Mouse (Mus musculus) lung, postnatal 0 days (tissue): ENCODE data around the gene Gm10273. TPM values are rescaled to one million over a fixed set of nuclear protein-coding genes. Genes with fewer than 3 reads are reported as not detected.
A peak's percentile ranks its signal among the peaks of the same experiment; 100 is the strongest.

ENCODE experiments used
- ATAC-seq: fragments of 200-750 bp; cut with Nextera tagmentation; 2 replicates; pipeline ENCODE4 v1.8.0; 2017; ENCODE audit warnings: moderate library complexity
- DNase-seq: peaks from one replicate; pipeline ENCODE4 v3.0.0-alpha.2; 2016; ENCODE audit warnings: low spot score
- H3K27ac ChIP-seq: fragments of 300-500 bp; sonication (generic); 2 replicates; pipeline ENCODE4 v1.5.1; 2014; ENCODE audit warnings: antibody characterized with exemption, mild to moderate bottlenecking, low read length, mixed read lengths
- H3K27me3 ChIP-seq: fragments of 300-500 bp; sonication (generic); replicated peaks from 2 replicates; pipeline ENCODE4 v1.6.1; 2014; ENCODE audit warnings: low read length, mixed read lengths; ENCODE audit not compliant: insufficient read depth
- H3K36me3 ChIP-seq: fragments of 300-500 bp; sonication (generic); 2 replicates; pipeline ENCODE4 v1.6.1; 2014; ENCODE audit warnings: low read length, mixed read lengths; ENCODE audit not compliant: insufficient read depth
- H3K4me1 ChIP-seq: fragments of 300-500 bp; sonication (generic); 2 replicates; pipeline ENCODE4 v1.6.1; 2014; ENCODE audit warnings: antibody characterized with exemption, low read depth, low read length, mixed read lengths; ENCODE audit not compliant: insufficient read depth
- H3K4me2 ChIP-seq: fragments of 300-500 bp; sonication (generic); replicated peaks from 2 replicates; pipeline ENCODE4 v1.6.1; 2014; ENCODE audit warnings: low read depth, mild to moderate bottlenecking, low read length, moderate library complexity, mixed read lengths
- H3K4me3 ChIP-seq: fragments of 300-500 bp; sonication (generic); 2 replicates; pipeline ENCODE4 v1.5.1; 2014; ENCODE audit warnings: low read depth, low read length
- H3K9ac ChIP-seq: fragments of 300-500 bp; sonication (generic); replicated peaks from 2 replicates; pipeline ENCODE4 v1.6.1; 2014; ENCODE audit warnings: low read depth, mild to moderate bottlenecking
- H3K9me3 ChIP-seq: fragments of 300-500 bp; sonication (generic); 2 replicates; pipeline ENCODE4 v1.6.1; 2016; ENCODE audit warnings: low read length, mixed read lengths
- CTCF ChIP-seq: IDR thresholded peaks from 2 replicates; pipeline ENCODE4 v1.5.1; 2016; ENCODE audit warnings: antibody characterized with exemption, mild to moderate bottlenecking
- EP300 ChIP-seq: IDR thresholded peaks from 2 replicates; pipeline ENCODE4 v1.6.1; 2016; ENCODE audit warnings: antibody characterized with exemption, mild to moderate bottlenecking, control low read depth
- WGBS: fragments of 180-500 bp; shearing (Covaris S2); extraction: QIAGEN DNeasy Blood & Tissue Kit; methylation state at CpG from one replicate; pipeline ENCODE4 v1.1.7; 2014; 5-methylcytosine and 5-hydroxymethylcytosine counted together
- polyA plus RNA-seq: library from polyadenylated mRNA; unstranded; fragments of >200 nt; fragmentation: Nextera tagmentation; extraction: Ambion mirVana; gene quantifications from 2 replicates; pipeline ENCODE4 v1.2.1, GENCODE M21; 2015

Gene Gm10273
- polyA plus RNA-seq, 1 experiment from 2014 or later = 12.7 TPM

DNA sequence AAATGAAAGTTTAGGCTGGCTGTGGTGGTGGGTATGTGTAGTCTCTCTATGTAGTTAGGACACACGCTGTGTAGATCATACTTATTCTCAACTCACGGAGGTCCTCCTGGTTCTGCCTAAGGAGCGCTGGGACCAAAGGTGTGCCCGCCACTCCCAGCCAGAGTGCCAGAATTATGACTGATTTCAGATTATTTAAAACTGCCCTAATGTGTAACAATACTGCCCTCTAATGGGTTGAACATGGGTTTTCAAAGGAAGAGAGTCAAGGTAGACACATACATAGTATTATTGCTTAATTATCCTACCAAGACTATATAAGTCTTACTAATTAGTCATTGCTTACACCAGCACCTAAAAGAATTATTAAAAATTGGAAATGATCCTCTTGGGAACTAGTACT lies 36.7 kb upstream of the Gm10273 start:
- Histone ChIP-seq H3K36me3 (peaks cover 25% of the 10 kb centered on the region; the same call in 1 of the 2 replicates), H3K9ac (no peak overlapping the region), H3K27me3 (no peaks in the 10 kb centered on the region), H3K27ac (no peak overlapping the region), H3K9me3 (no peaks in the 10 kb centered on the region), H3K4me1 (no peaks in the 10 kb centered on the region), H3K4me2 (no peak overlapping the region), H3K4me3 (no peak overlapping the region)
- DNase-seq = peak; percentile 37
- WGBS = 87% methylated on average over 4 of the region's 4 CpGs
- TF ChIP-seq CTCF = peak; percentile 53
- TF ChIP-seq EP300 = no peak
- no peak for ATAC-seq

- Histone ChIP-seq H3K4me3 (no peak overlapping the region), H3K27ac (peak overlapping the region; percentile 77; the same call in 1 of the 2 replicates), H3K9ac (no peak overlapping the region), H3K36me3 (peaks cover 33% of the 10 kb centered on the region; the same call in 1 of the 2 replicates), H3K27me3 (no peaks in the 10 kb centered on the region), H3K9me3 (no peaks in the 10 kb centered on the region), H3K4me2 (no peak overlapping the region), H3K4me1 (no peaks in the 10 kb centered on the region; the same call in 1 of the 2 replicates)
- whole genome bisulfite sequencing = 68% methylated on average over 2 of the region's 2 CpGs
- DNase-seq (no peak), ATAC-seq (no peak)
- TF ChIP-seq EP300 = no peak
- TF ChIP-seq CTCF = no peak
Measured at GRCm38 (mm10) chr10:59363208-59363607, 32.2 kb upstream of the Gm10273 start.

DNA sequence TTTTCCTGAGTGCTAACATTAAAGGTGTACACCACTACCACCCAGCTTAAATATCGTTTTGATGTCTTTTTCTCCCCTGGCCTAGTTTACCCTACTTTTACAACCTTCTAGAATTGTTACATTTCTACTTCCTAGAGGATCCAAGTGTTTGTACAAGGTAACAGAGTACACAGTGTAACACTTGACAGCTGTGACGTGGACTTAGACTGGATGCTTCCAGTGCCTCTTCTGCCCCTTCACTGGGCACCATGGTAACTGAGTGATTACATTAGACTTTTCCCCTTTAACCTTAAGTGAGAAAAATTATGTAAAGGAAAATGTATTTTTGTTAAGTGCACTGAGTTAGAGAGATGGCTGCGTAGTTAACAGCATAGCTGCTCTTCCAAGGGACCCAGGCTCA lies 30.9 kb upstream of the Gm10273 start:
- WGBS = 55% methylated on average over 3 of the region's 3 CpGs
- Histone ChIP-seq H3K9me3 (no peaks in the 10 kb centered on the region), H3K4me2 (no peak overlapping the region), H3K27ac (peak overlapping the region; percentile 82), H3K36me3 (peaks cover 41% of the 10 kb centered on the region; the same call in 1 of the 2 replicates), H3K9ac (no peak overlapping the region), H3K4me3 (no peak overlapping the region), H3K27me3 (no peaks in the 10 kb centered on the region), H3K4me1 (no peaks in the 10 kb centered on the region; the same call in 1 of the 2 replicates)
- DNase-seq = peak; percentile 96
- no peak for TF ChIP-seq CTCF
- TF ChIP-seq EP300 = peak; percentile 99
- ATAC-seq = peak; percentile 88

GRCm38 (mm10) chr10:59365804-59366589 lies 29.4 kb upstream of the Gm10273 start:
- H3K36me3 ChIP-seq = peaks cover 49% of the 10 kb centered on the region; the same call in 1 of the 2 replicates
- H3K9ac ChIP-seq = no peak overlapping the region
- ATAC-seq = peak; percentile 34
- H3K4me1 ChIP-seq = no peaks in the 10 kb centered on the region; the same call in 1 of the 2 replicates
- H3K4me3 ChIP-seq = no peak overlapping the region
- no peaks in the 10 kb centered on the region for H3K27me3 ChIP-seq
- no peak overlapping the region for H3K4me2 ChIP-seq
- DNase-seq = peak; percentile 74
- H3K9me3 ChIP-seq = no peaks in the 10 kb centered on the region
- TF ChIP-seq CTCF = no peak
- TF ChIP-seq EP300 = peak; percentile 84
- WGBS = 59% methylated on average over 5 of the region's 5 CpGs
- peak overlapping the region; percentile 82 for H3K27ac ChIP-seq

- no peak overlapping the region for H3K4me3 ChIP-seq
- no peaks in the 10 kb centered on the region; the same call in 1 of the 2 replicates for H3K4me1 ChIP-seq
- no peaks in the 10 kb centered on the region for H3K27me3 ChIP-seq
- no peak overlapping the region for H3K9ac ChIP-seq
- no peak; the same call in 1 of the 2 replicates for TF ChIP-seq EP300
- no peak for TF ChIP-seq CTCF
- H3K9me3 ChIP-seq = no peaks in the 10 kb centered on the region
- DNase-seq = peak; percentile 62
- ATAC-seq = peak; percentile 34
- no peak overlapping the region for H3K4me2 ChIP-seq
- peak overlapping the region; percentile 80 for H3K27ac ChIP-seq
- H3K36me3 ChIP-seq = peaks cover 48% of the 10 kb centered on the region; the same call in 1 of the 2 replicates
- 83% methylated on average over 4 of the region's 4 CpGs for whole genome bisulfite sequencing
Measured at GRCm38 (mm10) chr10:59366746-59367145, 28.7 kb upstream of the Gm10273 start.

- peak; percentile 38 for ATAC-seq
- Histone ChIP-seq H3K4me2 (no peak overlapping the region), H3K4me1 (no peaks in the 10 kb centered on the region; the same call in 1 of the 2 replicates), H3K27ac (peak overlapping the region; percentile 80), H3K4me3 (no peak overlapping the region), H3K9ac (no peak overlapping the region), H3K36me3 (peaks cover 44% of the 10 kb centered on the region; the same call in 1 of the 2 replicates), H3K9me3 (no peaks in the 10 kb centered on the region), H3K27me3 (no peaks in the 10 kb centered on the region)
- peak; percentile 81 for DNase-seq
- no peak for TF ChIP-seq CTCF
- peak; percentile 16; the same call in 1 of the 2 replicates for TF ChIP-seq EP300
- WGBS = 49% methylated on average over 4 of the region's 4 CpGs
Measured at GRCm38 (mm10) chr10:59367206-59367605, 28.2 kb upstream of the Gm10273 start.
